Mouse (Mus musculus) liver, embryonic 15.5 days (tissue): Measurements from ENCODE around the gene Stx16. TPM values are rescaled to one million over a fixed set of nuclear protein-coding genes. Genes with fewer than 3 reads are reported as not detected.

Source experiments
- ATAC-seq: fragments of 200-750 bp; cut with Nextera tagmentation; 2 replicates; pipeline ENCODE4 v1.8.0; 2017; ENCODE audit warnings: moderate number of reproducible peaks, mild to moderate bottlenecking, moderate library complexity; ENCODE audit not compliant: insufficient read depth
- H3K27ac ChIP-seq: fragments of 300-500 bp; sonication (generic); replicated peaks from 2 replicates; pipeline ENCODE4 v1.5.1; 2015; ENCODE audit warnings: mild to moderate bottlenecking, inconsistent platforms
- H3K27me3 ChIP-seq: fragments of 300-500 bp; sonication (generic); 2 replicates; pipeline ENCODE4 v1.6.1; 2015; ENCODE audit warnings: mild to moderate bottlenecking, inconsistent platforms
- H3K36me3 ChIP-seq: fragments of 300-500 bp; sonication (generic); replicated peaks from 2 replicates; pipeline ENCODE4 v1.6.1; 2015; ENCODE audit warnings: moderate library complexity, mild to moderate bottlenecking, inconsistent platforms
- H3K4me1 ChIP-seq: fragments of 300-500 bp; sonication (generic); replicated peaks from 2 replicates; pipeline ENCODE4 v1.6.1; 2015; ENCODE audit warnings: inconsistent platforms
- H3K4me2 ChIP-seq: fragments of 300-500 bp; sonication (generic); 2 replicates; pipeline ENCODE4 v1.6.1; 2015; ENCODE audit warnings: moderate library complexity, mild to moderate bottlenecking, inconsistent platforms
- H3K4me3 ChIP-seq: fragments of 300-500 bp; sonication (generic); replicated peaks from 2 replicates; pipeline ENCODE4 v1.5.1; 2015; ENCODE audit warnings: mild to moderate bottlenecking, inconsistent platforms
- H3K9ac ChIP-seq: fragments of 300-500 bp; sonication (generic); 2 replicates; pipeline ENCODE4 v1.6.1; 2015; ENCODE audit warnings: moderate library complexity, mild to moderate bottlenecking, inconsistent platforms
- H3K9me3 ChIP-seq: fragments of 300-500 bp; sonication (generic); replicated peaks from 2 replicates; pipeline ENCODE4 v1.6.1; 2016; ENCODE audit warnings: inconsistent platforms
- WGBS: fragments of 180-500 bp; shearing (Covaris S2); methylation state at CpG from one replicate; pipeline ENCODE4 v1.1.7; 2015; ENCODE audit warnings: mixed read lengths; ENCODE audit not compliant: insufficient replicate concordance; 5-methylcytosine and 5-hydroxymethylcytosine counted together
- polyA plus RNA-seq: library from polyadenylated mRNA; unstranded; fragments of >200 nt; fragmentation: Nextera tagmentation; extraction: Ambion mirVana; gene quantifications from 2 replicates; pipeline ENCODE4 v1.2.1, GENCODE M21; 2015

The Stx16 gene
- polyA plus RNA-seq, 1 experiment from 2014 or later = 2.7 TPM

- WGBS = 27% methylated on average over 33 of the region's 33 CpGs
- peak overlapping the region; percentile 67 for H3K9ac ChIP-seq
- H3K36me3 ChIP-seq = peaks cover 24% of the 10 kb centered on the region
- H3K27ac ChIP-seq = peak overlapping the region; percentile 59
- peaks cover 19% of the 10 kb centered on the region for H3K4me1 ChIP-seq
- peak overlapping the region; percentile 84 for H3K4me2 ChIP-seq
- peak overlapping the region; percentile 64 for H3K4me3 ChIP-seq
- H3K27me3 ChIP-seq = no peaks in the 10 kb centered on the region
- peak; percentile 38 for ATAC-seq
- no peaks in the 10 kb centered on the region for H3K9me3 ChIP-seq
Observed at GRCm38 (mm10) chr2:174110783-174111549, 34.9 kb downstream of the Stx16 start.

- H3K9me3 ChIP-seq = no peaks in the 10 kb centered on the region
- peaks cover 19% of the 10 kb centered on the region for H3K4me1 ChIP-seq
- no peak overlapping the region for H3K9ac ChIP-seq
- H3K36me3 ChIP-seq = peaks cover 40% of the 10 kb centered on the region
- WGBS = 75% methylated on average over 18 of the region's 18 CpGs
- H3K27ac ChIP-seq = no peak overlapping the region
- no peak overlapping the region for H3K4me2 ChIP-seq
- no peaks in the 10 kb centered on the region for H3K27me3 ChIP-seq
- ATAC-seq = no peak
- H3K4me3 ChIP-seq = no peak overlapping the region
Observed at GRCm38 (mm10) chr2:174112931-174113330, 36.8 kb downstream of the Stx16 start.

GRCm38 (mm10) chr2:174114148-174114864 is 38.2 kb downstream of the Stx16 start:
- Histone ChIP-seq H3K4me3 (no peak overlapping the region), H3K27ac (no peak overlapping the region), H3K36me3 (peaks cover 49% of the 10 kb centered on the region), H3K4me2 (no peak overlapping the region), H3K9ac (no peak overlapping the region), H3K27me3 (no peaks in the 10 kb centered on the region), H3K4me1 (peaks cover 19% of the 10 kb centered on the region), H3K9me3 (no peaks in the 10 kb centered on the region)
- ATAC-seq = no peak
- 73% methylated on average over 12 of the region's 12 CpGs for WGBS

- Histone ChIP-seq H3K36me3 (peaks cover 70% of the 10 kb centered on the region), H3K4me3 (no peak overlapping the region), H3K4me2 (no peak overlapping the region), H3K9me3 (no peaks in the 10 kb centered on the region), H3K9ac (no peak overlapping the region), H3K4me1 (no peaks in the 10 kb centered on the region), H3K27ac (no peak overlapping the region), H3K27me3 (no peaks in the 10 kb centered on the region)
- ATAC-seq = no peak
- WGBS = 71% methylated on average over 16 of the region's 16 CpGs
Observed at GRCm38 (mm10) chr2:174116929-174117328, 40.8 kb downstream of the Stx16 start.

- 79% methylated on average over 11 of the region's 11 CpGs for WGBS
- no peaks in the 10 kb centered on the region for H3K4me1 ChIP-seq
- H3K4me3 ChIP-seq = no peak overlapping the region
- no peak for ATAC-seq
- no peak overlapping the region for H3K9ac ChIP-seq
- H3K27ac ChIP-seq = no peak overlapping the region
- H3K4me2 ChIP-seq = no peak overlapping the region
- H3K9me3 ChIP-seq = no peaks in the 10 kb centered on the region
- H3K27me3 ChIP-seq = no peaks in the 10 kb centered on the region
- H3K36me3 ChIP-seq = peaks cover 77% of the 10 kb centered on the region
Observed at GRCm38 (mm10) chr2:174118141-174118540, 42.0 kb downstream of the Stx16 start.

GRCm38 (mm10) chr2:174119259-174119658 is 43.2 kb downstream of the Stx16 start:
- Histone ChIP-seq H3K4me2 (no peak overlapping the region), H3K36me3 (peaks cover 79% of the 10 kb centered on the region), H3K27ac (no peak overlapping the region), H3K27me3 (no peaks in the 10 kb centered on the region), H3K4me3 (no peak overlapping the region), H3K9me3 (no peaks in the 10 kb centered on the region), H3K4me1 (no peaks in the 10 kb centered on the region), H3K9ac (no peak overlapping the region)
- 80% methylated on average over 11 of the region's 11 CpGs for WGBS
- no peak for ATAC-seq

GRCm38 (mm10) chr2:174120631-174121030 is 44.5 kb downstream of the Stx16 start:
- Histone ChIP-seq H3K4me3 (no peak overlapping the region), H3K4me1 (no peaks in the 10 kb centered on the region), H3K27ac (no peak overlapping the region), H3K27me3 (no peaks in the 10 kb centered on the region), H3K9ac (no peak overlapping the region), H3K4me2 (no peak overlapping the region), H3K9me3 (no peaks in the 10 kb centered on the region), H3K36me3 (peaks cover 74% of the 10 kb centered on the region)
- ATAC-seq = no peak
- 74% methylated on average over 19 of the region's 19 CpGs for WGBS

GRCm38 (mm10) chr2:174121411-174121947 is 45.4 kb downstream of the Stx16 start:
- 76% methylated on average over 12 of the region's 12 CpGs for WGBS
- no peak overlapping the region for H3K27ac ChIP-seq
- no peak overlapping the region for H3K9ac ChIP-seq
- H3K4me3 ChIP-seq = no peak overlapping the region
- H3K4me2 ChIP-seq = no peak overlapping the region
- no peaks in the 10 kb centered on the region for H3K27me3 ChIP-seq
- H3K9me3 ChIP-seq = no peaks in the 10 kb centered on the region
- H3K36me3 ChIP-seq = peaks cover 68% of the 10 kb centered on the region
- no peaks in the 10 kb centered on the region for H3K4me1 ChIP-seq
- no peak for ATAC-seq

- no peaks in the 10 kb centered on the region for H3K4me1 ChIP-seq
- no peak overlapping the region for H3K27ac ChIP-seq
- H3K27me3 ChIP-seq = no peaks in the 10 kb centered on the region
- no peak overlapping the region for H3K4me2 ChIP-seq
- peaks cover 60% of the 10 kb centered on the region for H3K36me3 ChIP-seq
- no peak overlapping the region for H3K9ac ChIP-seq
- ATAC-seq = no peak
- no peaks in the 10 kb centered on the region for H3K9me3 ChIP-seq
- WGBS = 74% methylated on average over 2 of the region's 2 CpGs
- H3K4me3 ChIP-seq = no peak overlapping the region
Observed at GRCm38 (mm10) chr2:174122331-174122730, 46.2 kb downstream of the Stx16 start.

GRCm38 (mm10) chr2:174123731-174124130 is 47.6 kb downstream of the Stx16 start:
- Histone ChIP-seq H3K36me3 (peaks cover 49% of the 10 kb centered on the region), H3K9ac (no peak overlapping the region), H3K4me2 (no peak overlapping the region), H3K4me3 (no peak overlapping the region), H3K27ac (no peak overlapping the region), H3K9me3 (no peaks in the 10 kb centered on the region), H3K4me1 (no peaks in the 10 kb centered on the region), H3K27me3 (no peaks in the 10 kb centered on the region)
- ATAC-seq = no peak
- 87% methylated on average over 3 of the region's 3 CpGs for WGBS
